Mouse (Mus musculus) gastrocnemius, postnatal 25 days (tissue): Measurements from ENCODE around the gene Nr3c2. TPM values are rescaled to one million over a fixed set of nuclear protein-coding genes. Genes with fewer than 3 reads are reported as not detected.

Experiments used
- DNase-seq: peaks from one replicate; pipeline ENCODE4 v3.0.0; 2022
- total RNA-seq, 2 experiments: library from RNA; stranded (reverse); gene quantifications; 1 replicate in 1 of 2; 2 replicates in 1 of 2; pipeline ENCODE4 v1.2.3; 2021

The Nr3c2 gene
- total RNA-seq, 2 experiments from 2014 or later: 6.8 TPM

- no peak for DNase-seq
Measured at GRCm38 (mm10) chr8:77251134-77251533, 351.9 kb downstream of the Nr3c2 start.

- no peak for DNase-seq
Measured at GRCm38 (mm10) chr8:77254466-77254865, 355.2 kb downstream of the Nr3c2 start.

- DNase-seq: no peak
Measured at GRCm38 (mm10) chr8:77256450-77257084, 357.3 kb downstream of the Nr3c2 start.

DNA sequence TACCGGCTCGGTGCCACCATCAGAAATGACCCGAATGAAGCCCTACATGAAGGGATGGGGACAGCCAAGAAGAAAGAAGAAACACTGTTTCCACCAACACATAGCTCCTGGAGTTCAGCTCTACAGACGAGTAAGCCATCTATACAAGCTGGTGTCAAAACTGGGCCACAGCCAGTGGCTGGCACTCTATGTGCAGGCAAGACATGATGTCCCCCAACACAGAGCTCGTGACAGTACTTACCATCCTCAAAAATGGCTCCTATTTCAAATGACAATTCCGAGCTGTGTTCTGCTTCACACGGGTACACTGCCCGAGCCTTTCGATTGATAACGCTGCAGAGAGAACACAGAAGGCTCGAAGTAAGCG is 357.8 kb downstream of the Nr3c2 start:
- no peak for DNase-seq

- no peak for DNase-seq
Measured at GRCm38 (mm10) chr8:77261215-77261614, 362.0 kb downstream of the Nr3c2 start.

- DNase-seq: no peak
Measured at GRCm38 (mm10) chr8:77262216-77263009, 363.2 kb downstream of the Nr3c2 start.

DNA sequence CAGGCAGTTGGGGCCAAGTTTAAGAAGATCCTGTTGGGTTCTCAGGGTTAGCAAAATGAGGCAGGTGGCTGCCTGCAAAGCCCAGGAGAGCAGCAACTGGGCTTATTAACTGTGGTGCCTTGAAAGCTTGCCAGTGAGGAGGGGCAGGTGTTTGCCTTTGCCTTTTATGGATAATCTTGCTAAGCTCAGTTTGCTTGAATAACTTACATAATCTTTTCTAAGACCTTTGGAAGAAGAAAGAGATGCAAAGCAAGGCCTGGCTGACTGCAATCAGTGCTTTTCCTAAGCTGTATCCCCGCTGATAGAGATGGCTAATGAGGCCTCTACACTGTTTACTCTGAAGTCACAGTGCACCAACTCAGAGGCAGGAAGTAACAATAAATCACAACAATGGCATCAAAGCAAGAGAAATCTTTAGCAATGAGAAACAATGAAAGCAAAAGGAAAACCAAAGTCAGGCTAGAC is 368.7 kb downstream of the Nr3c2 start:
- no peak for DNase-seq

- DNase-seq: no peak
Measured at GRCm38 (mm10) chr8:77272136-77272535, 372.9 kb downstream of the Nr3c2 start.

- no peak for DNase-seq
Measured at GRCm38 (mm10) chr8:77275571-77275970, 376.3 kb downstream of the Nr3c2 start.

- DNase-seq: peak; percentile 42
Measured at GRCm38 (mm10) chr8:77276827-77277226, 377.6 kb downstream of the Nr3c2 start.

DNA sequence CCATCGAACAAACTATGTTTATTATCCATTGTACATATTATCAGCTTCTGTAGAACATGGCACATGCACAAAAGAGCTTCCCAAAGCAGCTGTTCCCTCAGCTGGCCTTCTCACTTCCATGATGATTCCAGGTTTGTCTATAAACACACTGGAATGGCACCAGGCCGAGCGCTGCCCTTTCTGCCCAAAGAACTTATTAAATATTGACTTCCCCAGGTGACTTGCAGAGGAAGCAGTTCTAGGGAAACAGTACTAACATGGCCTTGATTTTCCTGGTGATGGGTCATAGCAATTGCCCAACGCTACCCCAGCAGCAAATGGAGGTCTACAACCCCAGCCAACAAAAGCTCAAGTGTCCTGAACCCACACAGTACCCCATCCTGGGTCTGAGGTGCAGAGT is 379.0 kb downstream of the Nr3c2 start:
- no peak for DNase-seq

DNA sequence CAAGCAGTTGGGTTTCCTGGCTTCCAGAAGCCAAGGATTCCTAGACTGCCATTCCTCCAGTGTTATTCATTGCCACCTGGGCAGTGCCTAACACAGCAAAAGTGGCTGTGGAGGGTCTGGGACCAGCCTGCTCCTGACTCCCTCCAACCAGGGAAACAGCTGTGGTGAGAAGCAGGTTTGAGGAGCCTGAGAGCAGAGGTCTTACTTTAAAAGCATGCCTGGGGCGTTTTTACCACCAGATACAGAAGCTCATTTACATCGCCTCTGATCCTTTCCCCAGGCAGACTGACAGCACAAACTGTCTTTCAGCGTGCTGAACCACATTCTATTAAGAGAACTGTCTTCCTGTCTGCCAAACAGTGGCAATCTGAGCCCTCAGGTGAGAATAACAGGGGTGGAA is 380.7 kb downstream of the Nr3c2 start:
- DNase-seq: no peak

DNA sequence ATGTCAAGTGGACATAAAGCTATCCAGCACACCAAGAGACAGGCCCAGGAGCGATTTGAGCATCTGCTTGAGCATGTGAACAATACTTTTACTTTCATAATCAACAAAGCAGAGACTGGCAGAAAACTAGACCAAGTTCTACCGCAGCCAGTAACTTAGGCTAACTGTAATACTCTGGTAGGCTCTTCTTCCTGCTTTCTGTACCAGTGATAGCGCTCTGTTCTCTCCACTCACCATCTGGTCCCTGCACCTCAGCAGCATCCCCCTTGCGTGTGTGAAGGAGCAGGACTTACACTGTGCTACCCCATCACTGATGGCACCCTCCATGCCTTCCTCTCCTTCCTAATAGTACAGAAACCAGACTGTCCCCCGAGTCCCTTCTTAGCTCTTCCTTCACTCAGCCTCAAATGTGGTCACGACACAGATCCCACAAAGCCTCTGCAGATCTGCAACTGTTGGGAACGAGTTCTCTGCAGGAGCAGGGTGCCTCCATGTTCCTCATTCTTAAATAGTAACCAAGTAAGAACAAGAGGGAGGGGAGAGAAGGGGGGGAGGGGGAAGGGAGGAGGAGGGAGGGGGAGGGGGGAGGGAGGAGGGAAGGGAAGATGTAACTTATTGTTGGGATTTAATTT is 383.5 kb downstream of the Nr3c2 start:
- DNase-seq: no peak

DNA sequence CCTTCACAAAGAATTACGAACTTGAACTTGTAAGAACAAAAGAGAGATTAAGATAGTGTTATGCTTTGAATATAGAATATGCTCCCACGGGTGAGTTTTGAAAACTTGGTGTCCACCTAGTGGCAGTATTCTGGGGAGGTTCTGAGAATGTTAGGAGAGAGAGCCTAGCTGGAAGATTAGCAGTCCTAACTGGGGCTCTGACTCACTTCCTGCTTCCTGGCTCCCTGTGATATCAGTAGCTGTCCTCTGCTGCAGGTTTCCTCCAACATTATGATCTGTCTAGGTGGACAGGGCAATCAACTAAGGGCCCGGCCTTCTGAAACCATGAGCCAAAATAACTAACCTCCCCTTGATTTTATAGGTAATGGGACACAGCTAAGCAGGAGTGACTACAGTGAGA is 385.2 kb downstream of the Nr3c2 start:
- DNase-seq: no peak

- no peak for DNase-seq
Measured at GRCm38 (mm10) chr8:77288065-77288464, 388.8 kb downstream of the Nr3c2 start.

DNA sequence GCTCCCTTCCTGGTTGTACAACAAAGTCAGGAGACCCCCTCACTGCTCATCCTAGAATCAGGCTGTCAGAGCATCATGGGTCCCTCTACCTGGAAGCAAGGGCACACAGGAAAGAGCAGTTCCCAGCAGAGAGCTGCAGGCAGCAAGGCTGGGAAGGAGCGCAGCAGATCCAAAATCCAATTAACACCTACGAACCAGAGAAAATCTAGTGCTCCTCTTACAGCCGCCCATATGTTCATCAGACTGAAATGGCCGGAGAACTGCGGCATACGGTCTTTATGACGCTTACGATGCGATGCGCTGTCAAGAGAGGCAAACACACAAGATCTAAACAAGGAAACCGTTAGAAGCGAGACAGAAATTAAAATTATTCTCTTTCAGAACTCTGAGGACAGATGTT is 389.2 kb downstream of the Nr3c2 start:
- DNase-seq: no peak

DNA sequence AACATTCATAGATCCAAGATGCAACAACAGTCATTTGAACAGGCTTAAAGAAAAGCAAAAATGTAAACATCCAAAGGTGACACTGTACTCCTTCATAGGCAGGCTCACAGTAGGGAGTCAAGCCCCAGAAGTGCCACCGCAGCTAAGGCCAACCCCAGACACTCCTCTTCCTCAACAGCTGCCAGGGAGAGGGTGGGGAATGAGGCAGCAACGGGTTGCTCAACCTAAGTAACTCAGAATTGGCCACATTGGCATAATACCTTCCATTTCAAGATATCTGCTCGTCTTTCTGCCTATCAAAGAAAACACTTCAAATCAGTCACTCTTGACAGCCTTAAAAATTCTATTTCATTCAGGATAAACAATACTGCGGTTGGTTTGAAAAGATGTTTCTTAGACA is 392.9 kb downstream of the Nr3c2 start:
- no peak for DNase-seq

- no peak for DNase-seq
Measured at GRCm38 (mm10) chr8:77292649-77293048, 393.4 kb downstream of the Nr3c2 start.

- no peak for DNase-seq
Measured at GRCm38 (mm10) chr8:77294599-77294998, 395.4 kb downstream of the Nr3c2 start.
